Mouse (Mus musculus) embryonic facial prominence, embryonic 11.5 days (tissue): ENCODE measurements around the gene Slco2b1. TPM values are rescaled to one million over a fixed set of nuclear protein-coding genes. Genes with fewer than 3 reads are reported as not detected.
A peak's percentile ranks its signal among the peaks of the same experiment; 100 is the strongest.

Experiments
- ATAC-seq: fragments of 200-750 bp; cut with Nextera tagmentation; replicated peaks from 2 replicates; pipeline ENCODE4 v1.8.0; 2017; ENCODE audit warnings: low read depth; ENCODE audit not compliant: insufficient number of reproducible peaks, low FRiP score, low TSS enrichment
- DNase-seq: peaks from one replicate; pipeline ENCODE4 v3.0.0-alpha.2; 2015; ENCODE audit warnings: low spot score
- H3K27ac ChIP-seq: fragments of 300-500 bp; sonication (generic); replicated peaks from 2 replicates; pipeline ENCODE4 v1.5.1; 2014; ENCODE audit warnings: mild to moderate bottlenecking, low read depth, low read length, control low read depth
- H3K27me3 ChIP-seq: fragments of 300-500 bp; sonication (generic); 2 replicates; pipeline ENCODE4 v1.6.1; 2014; ENCODE audit warnings: mild to moderate bottlenecking, low read length, moderate library complexity, mixed read lengths; ENCODE audit not compliant: control insufficient read depth, insufficient read depth
- H3K36me3 ChIP-seq: fragments of 300-500 bp; sonication (generic); replicated peaks from 2 replicates; pipeline ENCODE4 v1.6.1; 2014; ENCODE audit warnings: low read depth, mild to moderate bottlenecking, low read length, moderate library complexity, mixed read lengths; ENCODE audit not compliant: control insufficient read depth, insufficient read depth
- H3K4me1 ChIP-seq: fragments of 300-500 bp; sonication (generic); 2 replicates; pipeline ENCODE4 v1.6.1; 2014; ENCODE audit warnings: low read length, mixed read lengths; ENCODE audit not compliant: control insufficient read depth, insufficient read depth
- H3K4me2 ChIP-seq: fragments of 300-500 bp; sonication (generic); 2 replicates; pipeline ENCODE4 v1.6.1; 2014; ENCODE audit warnings: low read depth, mild to moderate bottlenecking, control low read depth, low read length, moderate library complexity
- H3K4me3 ChIP-seq: fragments of 300-500 bp; sonication (generic); 2 replicates; pipeline ENCODE4 v1.5.1; 2014; ENCODE audit warnings: low read depth, low read length, control low read depth
- H3K9ac ChIP-seq: fragments of 300-500 bp; sonication (generic); replicated peaks from 2 replicates; pipeline ENCODE4 v1.6.1; 2014; ENCODE audit warnings: mild to moderate bottlenecking, control low read depth, low read length
- H3K9me3 ChIP-seq: fragments of 300-500 bp; sonication (generic); replicated peaks from 2 replicates; pipeline ENCODE4 v1.6.1; 2016; ENCODE audit warnings: mild to moderate bottlenecking, low read length, inconsistent platforms, mixed read lengths; ENCODE audit not compliant: control insufficient read depth
- WGBS: fragments of 180-500 bp; shearing (Covaris S2); extraction: QIAGEN DNeasy Blood & Tissue Kit; methylation state at CpG from one replicate; pipeline ENCODE4 v1.1.7; 2014; 5-methylcytosine and 5-hydroxymethylcytosine counted together
- polyA plus RNA-seq: library from polyadenylated mRNA; unstranded; fragments of >200 nt; fragmentation: Nextera tagmentation; extraction: Ambion mirVana; gene quantifications from 2 replicates; pipeline ENCODE4 v1.2.1, GENCODE M21; 2014

Slco2b1 gene
- polyA plus RNA-seq, 1 experiment from 2014 or later: 1.4 TPM

GRCm38 (mm10) chr7:99670915-99671314, 40.2 kb downstream of the Slco2b1 start:
- 79% methylated on average over 4 of the region's 4 CpGs for WGBS
- no peak overlapping the region for H3K4me3 ChIP-seq
- H3K4me1 ChIP-seq: no peaks in the 10 kb centered on the region
- no peak for ATAC-seq
- H3K27ac ChIP-seq: no peak overlapping the region
- no peaks in the 10 kb centered on the region for H3K27me3 ChIP-seq
- H3K36me3 ChIP-seq: no peaks in the 10 kb centered on the region
- H3K9me3 ChIP-seq: no peaks in the 10 kb centered on the region
- no peak overlapping the region for H3K9ac ChIP-seq
- no peak overlapping the region for H3K4me2 ChIP-seq
- no peak for DNase-seq

DNA sequence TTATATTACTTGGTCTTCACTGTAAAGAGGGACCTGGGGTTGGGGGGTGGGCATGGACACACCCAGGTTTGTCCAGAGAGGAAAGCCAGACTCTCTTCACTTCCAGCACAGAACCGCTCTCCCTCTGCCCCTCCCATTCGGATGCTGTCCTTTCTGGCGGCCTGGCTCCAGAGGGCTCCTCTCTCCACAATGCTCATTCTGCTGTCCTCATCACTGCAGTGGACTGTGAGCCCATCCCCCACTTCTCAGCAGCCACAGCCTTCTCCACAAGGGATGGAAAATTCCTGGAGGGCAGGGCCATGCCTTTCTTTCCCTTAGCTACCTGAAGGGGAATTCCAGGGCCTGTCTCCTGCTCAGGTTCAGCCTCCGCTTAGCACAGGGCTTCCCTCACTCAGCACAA, 42.3 kb downstream of the Slco2b1 start:
- H3K27me3 ChIP-seq: no peaks in the 10 kb centered on the region
- no peaks in the 10 kb centered on the region for H3K4me1 ChIP-seq
- ATAC-seq: no peak
- H3K4me2 ChIP-seq: no peak overlapping the region
- peak; percentile 24 for DNase-seq
- no peak overlapping the region for H3K27ac ChIP-seq
- no peak overlapping the region for H3K9ac ChIP-seq
- H3K9me3 ChIP-seq: no peaks in the 10 kb centered on the region
- 28% methylated on average over 4 of the region's 4 CpGs for WGBS
- no peaks in the 10 kb centered on the region for H3K36me3 ChIP-seq
- H3K4me3 ChIP-seq: no peak overlapping the region

DNA sequence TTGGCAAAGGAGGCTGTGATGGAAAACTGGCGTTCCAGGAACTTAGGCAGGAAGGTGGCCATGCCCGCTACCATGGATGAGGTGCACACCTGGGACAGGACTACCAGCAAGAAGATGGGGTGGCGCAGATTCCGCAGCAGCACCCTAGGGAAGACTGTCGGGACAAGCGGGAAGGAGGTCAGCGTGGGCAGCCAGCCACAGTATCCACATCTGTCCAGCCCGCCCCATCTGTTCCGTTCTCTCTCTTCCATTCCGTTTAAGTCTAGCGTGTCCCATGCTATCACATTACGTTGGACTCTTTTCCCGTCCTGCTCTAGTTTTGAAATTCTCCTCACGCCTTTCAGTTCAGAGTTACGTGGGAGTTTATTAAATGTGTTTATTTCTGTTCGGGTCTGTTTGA, 44.0 kb downstream of the Slco2b1 start:
- no peak overlapping the region for H3K9ac ChIP-seq
- no peak overlapping the region for H3K4me2 ChIP-seq
- no peaks in the 10 kb centered on the region for H3K4me1 ChIP-seq
- H3K9me3 ChIP-seq: no peaks in the 10 kb centered on the region
- H3K27ac ChIP-seq: no peak overlapping the region
- no peak for DNase-seq
- no peaks in the 10 kb centered on the region for H3K36me3 ChIP-seq
- no peaks in the 10 kb centered on the region for H3K27me3 ChIP-seq
- ATAC-seq: no peak
- WGBS: 73% methylated on average over 16 of the region's 16 CpGs
- H3K4me3 ChIP-seq: no peak overlapping the region

DNA sequence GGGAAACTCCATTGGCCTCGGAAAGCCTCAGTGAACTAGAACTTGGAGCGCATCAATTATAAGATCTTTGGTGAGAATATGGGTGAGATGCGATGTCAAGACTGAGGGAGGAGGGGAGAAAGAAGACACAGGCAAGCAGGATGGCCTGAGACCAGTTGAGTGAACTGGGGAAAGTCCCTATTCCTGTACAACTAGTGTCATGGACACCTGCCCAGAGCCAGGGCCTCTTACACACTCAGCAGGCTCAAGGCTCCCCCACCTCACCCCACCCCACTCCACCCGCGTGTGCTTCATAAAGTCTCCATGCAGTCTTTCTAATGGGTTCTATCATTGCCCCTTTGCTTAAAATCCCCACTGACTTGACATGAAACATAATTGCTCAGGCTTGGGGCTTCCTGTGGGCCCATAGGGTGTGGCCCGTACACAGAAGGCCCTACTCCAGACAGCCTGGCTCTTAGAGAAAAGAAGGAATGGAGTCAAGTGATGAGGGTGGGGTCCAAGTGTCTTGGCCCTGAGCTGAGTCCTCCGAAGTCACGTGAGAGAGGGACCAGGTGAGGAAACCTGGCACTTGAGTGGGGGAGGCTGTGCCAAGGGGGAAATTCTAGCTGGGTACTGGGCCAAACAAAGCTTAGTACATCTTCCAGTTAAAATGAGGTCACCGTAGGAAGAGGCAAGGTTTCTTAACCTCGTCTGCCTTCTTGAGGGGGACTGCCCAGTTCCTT, 45.2 kb downstream of the Slco2b1 start:
- ATAC-seq: no peak
- Histone ChIP-seq H3K4me2 (no peak overlapping the region), H3K36me3 (no peaks in the 10 kb centered on the region), H3K27me3 (no peaks in the 10 kb centered on the region), H3K9me3 (no peaks in the 10 kb centered on the region), H3K4me1 (no peaks in the 10 kb centered on the region), H3K27ac (no peak overlapping the region), H3K9ac (no peak overlapping the region), H3K4me3 (no peak overlapping the region)
- DNase-seq: no peak
- WGBS: 91% methylated on average over 10 of the region's 10 CpGs

DNA sequence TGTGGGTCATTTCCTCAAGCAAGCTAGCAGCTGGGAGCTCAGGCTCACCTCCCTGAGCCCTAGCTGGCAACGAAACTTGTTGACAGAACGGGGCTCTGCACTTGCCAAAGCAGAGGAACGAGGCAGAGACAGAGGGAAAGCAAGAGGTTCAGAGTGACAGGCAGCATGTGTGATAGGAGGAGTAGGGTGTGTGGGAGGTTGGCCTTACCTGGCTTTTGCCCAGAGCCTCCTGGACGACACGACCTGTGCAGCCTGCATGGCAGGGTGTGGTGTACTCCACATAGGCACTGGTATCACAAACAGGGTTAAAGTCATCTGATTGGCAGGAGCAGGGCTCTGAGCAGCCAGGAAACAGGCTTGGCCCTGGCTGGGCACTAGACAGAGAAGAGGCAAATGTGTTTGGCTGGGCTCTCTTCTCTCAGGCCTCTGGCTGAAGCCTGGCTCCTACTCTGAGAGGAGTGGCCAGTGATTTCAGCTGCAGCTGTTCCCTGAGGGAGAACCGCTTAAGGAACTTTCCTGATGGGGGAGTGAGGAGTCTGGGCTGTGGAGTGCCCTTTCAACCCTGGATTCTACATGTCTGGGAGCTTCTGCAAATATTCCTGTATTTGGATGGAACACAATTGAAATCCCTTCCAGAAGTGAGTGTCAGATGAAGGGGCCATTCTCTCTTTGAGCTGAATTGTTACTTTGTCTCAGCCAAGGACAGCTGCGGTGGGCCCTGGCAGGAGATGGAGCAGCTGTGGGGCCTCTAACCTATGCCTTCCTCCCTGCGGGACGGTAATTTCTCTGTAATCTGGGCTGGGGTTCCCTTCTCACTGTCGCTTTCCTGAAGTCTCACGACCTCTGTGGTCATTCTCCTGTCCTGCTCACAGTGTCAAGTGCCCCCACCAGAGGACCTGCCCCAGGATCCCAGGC, 46.3 kb downstream of the Slco2b1 start:
- H3K9ac ChIP-seq: no peak overlapping the region
- no peaks in the 10 kb centered on the region for H3K36me3 ChIP-seq
- no peak overlapping the region for H3K4me2 ChIP-seq
- H3K4me1 ChIP-seq: no peaks in the 10 kb centered on the region
- no peaks in the 10 kb centered on the region for H3K27me3 ChIP-seq
- no peak overlapping the region; the same call in 1 of the 2 replicates for H3K27ac ChIP-seq
- DNase-seq (peak; percentile 22), ATAC-seq (0 out of 2 replicates have a peak, but pooled peaks have one; percentile 16)
- WGBS: 37% methylated on average over 11 of the region's 11 CpGs
- H3K4me3 ChIP-seq: no peak overlapping the region
- no peaks in the 10 kb centered on the region for H3K9me3 ChIP-seq

- DNase-seq (no peak), ATAC-seq (no peak)
- Histone ChIP-seq H3K27ac (no peak overlapping the region), H3K4me1 (no peaks in the 10 kb centered on the region), H3K4me2 (no peak overlapping the region), H3K27me3 (no peaks in the 10 kb centered on the region), H3K36me3 (no peaks in the 10 kb centered on the region), H3K4me3 (no peak overlapping the region), H3K9ac (no peak overlapping the region), H3K9me3 (no peaks in the 10 kb centered on the region)
- WGBS: 80% methylated on average over 9 of the region's 9 CpGs
Measured at GRCm38 (mm10) chr7:99663507-99664220, 47.5 kb downstream of the Slco2b1 start.

DNA sequence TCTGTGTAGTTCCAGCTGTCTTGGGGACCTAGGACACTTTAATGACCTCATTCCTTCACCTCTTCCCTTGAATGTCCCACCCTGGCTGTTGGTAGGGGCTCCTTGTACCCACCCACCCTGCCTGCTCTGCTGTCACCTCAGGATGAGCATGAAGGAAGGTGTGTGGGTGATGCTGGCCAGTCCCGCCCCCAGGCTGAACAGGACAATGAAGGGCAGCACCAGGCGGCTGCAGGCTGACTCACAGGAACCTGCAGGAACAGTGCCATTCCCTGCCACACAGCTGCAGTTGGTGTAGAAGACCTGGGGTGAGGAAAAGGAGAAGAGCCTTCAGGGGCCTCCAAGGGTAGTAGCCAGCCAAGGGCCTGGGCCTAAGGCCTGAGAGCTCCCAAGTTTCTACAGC, 48.8 kb downstream of the Slco2b1 start:
- H3K4me3 ChIP-seq: no peak overlapping the region
- WGBS: 77% methylated on average over 2 of the region's 2 CpGs
- ATAC-seq: no peak
- no peaks in the 10 kb centered on the region for H3K36me3 ChIP-seq
- DNase-seq: no peak
- H3K9me3 ChIP-seq: no peaks in the 10 kb centered on the region
- H3K27me3 ChIP-seq: no peaks in the 10 kb centered on the region
- no peak overlapping the region for H3K9ac ChIP-seq
- H3K4me2 ChIP-seq: no peak overlapping the region
- no peaks in the 10 kb centered on the region for H3K4me1 ChIP-seq
- no peak overlapping the region for H3K27ac ChIP-seq
